Mouse (Mus musculus) T-helper 2 cell (primary cell): ENCODE data around the gene Spata2.

ENCODE experiments used
- in situ Hi-C: fragments of 300-600 bp; cut with MboI, MseI; formaldehyde crosslinking; loops from one replicate; pipeline ENCODE4 v1.15.1; 2025; ENCODE audit warnings: high pct_unique_total_duplicates

Gene Spata2

DNA sequence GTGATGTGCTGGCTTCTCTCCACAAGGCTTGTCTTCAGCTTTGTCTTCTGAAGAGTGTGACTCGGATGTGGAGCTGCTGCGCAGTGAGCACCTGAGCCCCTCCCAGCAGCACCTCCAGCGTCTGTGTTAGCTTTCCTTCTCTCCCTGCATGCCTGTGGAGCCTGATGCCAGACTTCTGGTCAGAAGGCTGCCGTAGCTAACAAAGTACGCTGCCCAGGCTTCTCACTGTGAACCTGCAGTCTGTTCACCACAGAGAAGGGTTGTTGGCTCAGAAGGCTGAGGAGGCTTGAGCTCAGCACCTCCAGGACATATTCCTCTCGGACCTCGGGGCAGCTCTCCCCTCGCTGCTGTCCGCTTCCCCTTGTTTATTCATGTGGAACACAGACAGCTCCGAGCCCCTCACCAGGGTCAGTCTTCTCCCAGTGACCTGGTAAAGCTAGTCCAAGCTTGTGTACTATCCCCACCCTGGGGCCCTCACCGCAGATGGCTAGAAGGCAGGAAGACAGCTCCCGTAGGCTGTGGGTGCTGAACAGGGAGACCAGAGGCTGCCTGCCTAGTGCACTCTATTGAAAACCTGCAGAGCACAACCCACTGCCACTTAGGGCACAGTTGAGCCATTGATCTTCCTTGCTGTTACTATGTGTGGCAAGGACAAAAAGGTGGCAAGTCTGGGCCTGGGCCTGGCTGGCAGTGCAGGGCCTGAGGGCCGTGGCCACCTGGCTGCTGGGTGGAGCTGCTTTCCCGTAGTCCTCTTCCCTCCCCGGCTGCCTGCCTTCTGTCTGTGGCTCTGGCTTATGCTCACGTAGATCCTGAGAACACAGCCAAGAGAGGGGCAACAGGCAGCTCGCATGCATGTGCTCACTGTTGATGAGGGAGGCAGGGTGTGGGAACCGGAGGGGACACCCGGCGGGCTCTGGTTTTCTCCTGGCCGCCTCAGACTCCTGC lies 43.1 kb downstream of the Spata2 start:
- in situ Hi-C loops, result no loop called here

DNA sequence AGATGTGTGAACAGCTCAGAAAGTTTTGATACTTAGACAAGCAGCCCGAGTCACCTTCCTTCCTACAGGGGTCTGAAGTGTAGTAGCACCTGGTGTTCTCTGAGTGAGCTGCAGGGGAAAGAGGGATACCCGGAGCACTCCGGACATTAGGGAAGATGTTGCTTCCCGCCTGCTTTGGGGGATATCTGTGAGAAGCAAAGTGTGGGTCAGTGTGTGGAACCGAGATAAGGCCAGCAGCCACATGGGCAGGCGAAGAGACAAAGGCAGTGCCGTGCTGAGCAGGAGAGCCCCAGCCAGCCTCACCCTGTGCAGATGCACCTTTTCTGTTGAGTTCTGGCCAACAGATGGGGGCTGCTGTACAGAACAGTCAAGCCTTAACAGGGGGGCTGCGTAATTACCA lies 45.1 kb downstream of the Spata2 start:
- in situ Hi-C loops, result no loop called here

- in situ Hi-C loops, result no loop called here
Measured at GRCm38 (mm10) chr2:167447207-167447606, 45.5 kb downstream of the Spata2 start.

DNA sequence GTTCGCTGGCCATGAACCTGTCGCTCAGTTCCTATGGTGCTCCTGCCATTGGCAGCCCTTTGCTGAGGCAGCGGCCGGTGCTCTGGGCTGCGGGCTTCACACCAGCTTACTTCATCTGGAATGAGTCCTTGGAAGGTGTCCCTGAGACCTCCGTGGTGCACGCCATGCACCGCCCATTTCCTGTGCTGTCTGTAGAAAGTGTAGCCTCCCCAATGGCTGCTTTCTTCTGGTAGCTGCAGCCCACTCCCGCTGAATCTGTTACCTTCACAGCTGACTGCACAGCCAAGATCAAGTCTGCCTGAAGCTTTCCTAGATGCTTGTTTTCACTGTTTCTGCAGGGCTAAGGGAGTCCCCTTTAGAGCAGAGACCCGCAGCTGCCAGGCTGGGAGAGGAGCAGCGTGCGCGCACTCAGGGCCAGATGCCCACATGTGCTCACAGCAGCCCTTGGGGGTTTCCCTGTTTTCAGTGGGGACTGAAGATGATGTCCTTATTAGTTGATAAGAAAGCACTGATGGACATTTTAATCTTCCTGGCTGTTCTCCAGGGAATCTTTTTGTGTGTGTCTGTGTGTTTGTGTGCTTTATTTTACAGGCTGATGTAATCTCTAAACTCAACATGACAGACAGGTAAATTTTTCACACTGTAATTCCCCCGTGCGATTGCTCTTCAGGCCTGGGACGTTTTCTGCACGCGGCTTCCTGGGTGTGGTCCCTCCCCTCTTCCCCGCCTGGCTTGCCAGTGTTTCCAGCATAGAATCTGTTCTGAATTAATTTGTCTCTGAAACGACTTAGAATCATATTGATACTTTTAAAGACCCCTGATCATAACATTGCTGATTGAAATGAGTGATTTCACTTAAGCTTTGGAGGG lies 46.5 kb downstream of the Spata2 start:
- in situ Hi-C loops, result no loop called here

- in situ Hi-C loops, result no loop called here
Measured at GRCm38 (mm10) chr2:167443411-167444193, 49.1 kb downstream of the Spata2 start.

- in situ Hi-C loops, result no loop called here
Measured at GRCm38 (mm10) chr2:167439422-167439821, 53.3 kb downstream of the Spata2 start.

GRCm38 (mm10) chr2:167436371-167436770 lies 56.3 kb downstream of the Spata2 start:
- in situ Hi-C loops, result no loop called here

- in situ Hi-C loops, result no loop called here
Measured at GRCm38 (mm10) chr2:167435631-167436030, 57.1 kb downstream of the Spata2 start.

GRCm38 (mm10) chr2:167434570-167434969 lies 58.1 kb downstream of the Spata2 start:
- in situ Hi-C loops, result no loop called here

DNA sequence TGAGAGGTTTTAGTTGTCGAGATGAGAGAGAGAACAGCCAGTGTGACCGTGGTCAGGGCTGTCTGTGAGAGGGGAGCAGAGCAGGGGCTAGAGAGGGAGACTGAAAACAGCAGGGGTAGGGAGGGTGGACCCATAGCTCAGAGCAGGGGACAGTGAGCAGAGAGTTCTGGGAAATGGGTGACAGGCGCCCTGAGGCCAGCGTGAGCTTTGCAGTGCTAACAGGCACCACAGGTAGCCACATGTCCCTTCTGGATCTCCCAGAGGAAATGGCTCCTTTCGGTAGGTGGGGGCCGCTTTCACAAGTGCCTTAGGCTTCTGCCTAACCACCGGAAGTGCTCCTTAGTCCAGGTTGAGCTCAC lies 61.3 kb downstream of the Spata2 start:
- in situ Hi-C loops, result no loop called here
